Mouse (Mus musculus) urinary bladder, postnatal 25 days (tissue): Measurements from ENCODE around the gene Klra6.
"Not testable (repeated sequence)": the region's sequence is repeated elsewhere in the genome, so short reads cannot be mapped to it uniquely, and the experiment has no call there.

Experiments used
- DNase-seq: peaks from one replicate; pipeline ENCODE4 v3.0.0; 2022; ENCODE audit warnings: low spot score

The Klra6 gene

GRCm38 (mm10) chr6:130026854-130027253 lies at the start of gene Klra6:
Klra6 (minus strand) TSS chr6:130026954.
- DNase-seq, result no peak

GRCm38 (mm10) chr6:130067171-130067570 lies 40.4 kb upstream of the Klra6 start, which contains the start of gene Klra4:
Klra4 (minus strand) TSS chr6:130067271.
- not testable (repeated sequence) for DNase-seq

DNA sequence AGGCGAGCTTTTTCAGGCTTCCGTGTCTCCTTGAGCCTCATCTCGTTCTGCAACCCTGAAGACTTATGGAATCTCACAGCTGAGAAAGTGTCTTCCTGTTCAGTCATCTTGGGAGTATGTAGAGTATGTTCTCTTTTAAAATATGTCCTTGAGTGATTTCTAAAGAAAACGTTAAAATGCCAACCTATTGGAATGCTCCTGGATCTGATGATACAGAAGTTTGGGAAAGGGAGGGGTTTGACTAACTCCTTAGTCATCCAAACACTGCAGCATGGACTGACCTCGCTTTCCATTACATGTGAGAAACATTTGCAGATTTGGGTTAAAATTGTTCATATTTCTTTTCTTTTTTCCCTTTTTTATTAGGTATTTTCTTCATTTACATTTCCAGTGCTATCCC lies 38.4 kb upstream of the Klra6 start:
- no peak for DNase-seq

- DNase-seq, result not testable (repeated sequence)
Measured at GRCm38 (mm10) chr6:130035146-130035545, 8.4 kb upstream of the Klra6 start.

GRCm38 (mm10) chr6:130031493-130032089 lies 4.8 kb upstream of the Klra6 start:
- not testable (repeated sequence) for DNase-seq
